Mouse (Mus musculus) right cerebral cortex, postnatal 10 days (tissue): Measurements from ENCODE around the gene Ggt1.
"Not testable (repeated sequence)": the region's sequence is repeated elsewhere in the genome, so short reads cannot be mapped to it uniquely, and the experiment has no call there.

ENCODE experiments used
- DNase-seq, 2 experiments: peaks; one replicate each; pipeline ENCODE4 v3.0.0; 2021; ENCODE audit warnings: low spot score in 2 of 2

Ggt1 gene

GRCm38 (mm10) chr10:75561071-75561654 is at the start of gene Ggt1:
Gene Ggt1 (plus strand): TSS chr10:75561604.
- DNase-seq: peak in 1 of 2 experiments; percentile 22

- no peak for DNase-seq
Observed at GRCm38 (mm10) chr10:75511897-75512296, 49.5 kb upstream of the Ggt1 start.

- no peak for DNase-seq
Observed at GRCm38 (mm10) chr10:75512796-75513195, 48.6 kb upstream of the Ggt1 start.

- no peak for DNase-seq
Observed at GRCm38 (mm10) chr10:75513306-75514067, 47.9 kb upstream of the Ggt1 start.

GRCm38 (mm10) chr10:75514361-75514760 is 47.0 kb upstream of the Ggt1 start:
- no peak for DNase-seq

GRCm38 (mm10) chr10:75515216-75516037 is 46.0 kb upstream of the Ggt1 start:
- DNase-seq: no peak

- DNase-seq: peak in 1 of 2 experiments; percentile 46
Observed at GRCm38 (mm10) chr10:75516038-75516723, 45.2 kb upstream of the Ggt1 start.

- DNase-seq: peak in 1 of 2 experiments; percentile 43
Observed at GRCm38 (mm10) chr10:75516724-75517072, 44.7 kb upstream of the Ggt1 start.

- peak; percentile 96 for DNase-seq
Observed at GRCm38 (mm10) chr10:75517073-75517757, 44.2 kb upstream of the Ggt1 start, which contains the start of gene Snrpd3. Gene Snrpd3 (plus strand): TSS chr10:75517551.

GRCm38 (mm10) chr10:75517758-75518143 is 43.7 kb upstream of the Ggt1 start, which contains the start of gene Gucd1:
Gene Gucd1 (minus strand): TSS chr10:75517972.
- peak; percentile 98 for DNase-seq

GRCm38 (mm10) chr10:75520581-75520980 is 40.8 kb upstream of the Ggt1 start:
- no peak for DNase-seq

GRCm38 (mm10) chr10:75521643-75522042 is 39.8 kb upstream of the Ggt1 start:
- DNase-seq: no peak

GRCm38 (mm10) chr10:75525450-75525849 is 36.0 kb upstream of the Ggt1 start:
- not testable (repeated sequence) for DNase-seq

- DNase-seq: no peak
Observed at GRCm38 (mm10) chr10:75530322-75530721, 31.1 kb upstream of the Ggt1 start.

- DNase-seq: no peak
Observed at GRCm38 (mm10) chr10:75531532-75532090, 29.8 kb upstream of the Ggt1 start.

GRCm38 (mm10) chr10:75534216-75534615 is 27.2 kb upstream of the Ggt1 start:
- no peak for DNase-seq

GRCm38 (mm10) chr10:75534934-75535333 is 26.5 kb upstream of the Ggt1 start:
- DNase-seq: no peak

- no peak for DNase-seq
Observed at GRCm38 (mm10) chr10:75535423-75535822, 26.0 kb upstream of the Ggt1 start.

- no peak for DNase-seq
Observed at GRCm38 (mm10) chr10:75536123-75536522, 25.3 kb upstream of the Ggt1 start.

- DNase-seq: no peak
Observed at GRCm38 (mm10) chr10:75547901-75548300, 13.5 kb upstream of the Ggt1 start.

- DNase-seq: no peak
Observed at GRCm38 (mm10) chr10:75548486-75548885, 12.9 kb upstream of the Ggt1 start.
